Mouse (Mus musculus) regulatory T cell (primary cell): ENCODE results near the gene Fermt3.
"Not testable (repeated sequence)": the region's sequence is repeated elsewhere in the genome, so short reads cannot be mapped to it uniquely, and the experiment has no call there.

Source experiments
- in situ Hi-C: fragments of 300-600 bp; cut with MboI, MseI; formaldehyde crosslinking; loops from one replicate; pipeline ENCODE4 v1.15.1; 2025; ENCODE audit warnings: high pct_unique_total_duplicates

Gene Fermt3

GRCm38 (mm10) chr19:6993011-6993770, 26.1 kb downstream of the Fermt3 start:
- in situ Hi-C loops = no loop called here

- in situ Hi-C loops = no loop called here
Measured at GRCm38 (mm10) chr19:6992011-6992858, 27.0 kb downstream of the Fermt3 start, which contains the start of gene Dnajc4. Dnajc4 (minus strand) TSS chr19:6992572.

- in situ Hi-C loops = not testable (repeated sequence)
Measured at GRCm38 (mm10) chr19:6991166-6991565, 28.1 kb downstream of the Fermt3 start.

GRCm38 (mm10) chr19:6990712-6991111, 28.6 kb downstream of the Fermt3 start:
- in situ Hi-C loops = no loop called here

- in situ Hi-C loops = no loop called here
Measured at GRCm38 (mm10) chr19:6989251-6989650, 30.0 kb downstream of the Fermt3 start.

GRCm38 (mm10) chr19:6987904-6988285, 31.4 kb downstream of the Fermt3 start:
- in situ Hi-C loops = no loop called here

- in situ Hi-C loops = no loop called here
Measured at GRCm38 (mm10) chr19:6987061-6987903, 32.0 kb downstream of the Fermt3 start, which contains the start of gene Vegfb. Vegfb (minus strand) TSS chr19:6987651.

- in situ Hi-C loops = no loop called here
Measured at GRCm38 (mm10) chr19:6985951-6986708, 33.1 kb downstream of the Fermt3 start.

- in situ Hi-C loops = no loop called here
Measured at GRCm38 (mm10) chr19:6985300-6985699, 34.0 kb downstream of the Fermt3 start.

GRCm38 (mm10) chr19:6983621-6984020, 35.6 kb downstream of the Fermt3 start:
- in situ Hi-C loops = no loop called here

GRCm38 (mm10) chr19:6981465-6981864, 37.8 kb downstream of the Fermt3 start:
- in situ Hi-C loops = no loop called here

- in situ Hi-C loops = no loop called here
Measured at GRCm38 (mm10) chr19:6980381-6981093, 38.7 kb downstream of the Fermt3 start, which contains the start of gene Fkbp2. Fkbp2 (minus strand) TSS chr19:6980501.

- in situ Hi-C loops = loop anchor here (10.0 kb wide), 1 partner anchor 905 kb away; the partner anchor contains the start of gene Vps51
Measured at GRCm38 (mm10) chr19:6979486-6980380, 39.5 kb downstream of the Fermt3 start.

GRCm38 (mm10) chr19:6979001-6979479, 40.2 kb downstream of the Fermt3 start:
- in situ Hi-C loops = loop anchor here (10.0 kb wide), 1 partner anchor 904 kb away; the partner anchor contains the start of gene Vps51

GRCm38 (mm10) chr19:6978639-6978974, 40.7 kb downstream of the Fermt3 start:
- in situ Hi-C loops = loop anchor here (10.0 kb wide), 1 partner anchor 904 kb away; the partner anchor contains the start of gene Vps51

GRCm38 (mm10) chr19:6977759-6978638, 41.3 kb downstream of the Fermt3 start:
- in situ Hi-C loops = loop anchor here (10.0 kb wide), 1 partner anchor 903 kb away; the partner anchor contains the start of gene Vps51
